Mouse (Mus musculus) 3T3-L1 (cell line): Measurements from ENCODE around the gene Itga4.

Experiments used
- DNase-seq: peaks from one replicate; pipeline ENCODE4 v3.0.0-alpha.2; 2015; ENCODE audit warnings: low read depth, low spot score

Gene Itga4

GRCm38 (mm10) chr2:79255192-79256000, at the start of gene Itga4:
Gene Itga4 (plus strand): TSS chr2:79255426.
- DNase-seq, result no peak

- no peak for DNase-seq
Observed at GRCm38 (mm10) chr2:79206191-79206755, 49.0 kb upstream of the Itga4 start.

- no peak for DNase-seq
Observed at GRCm38 (mm10) chr2:79214982-79215381, 40.2 kb upstream of the Itga4 start.

- no peak for DNase-seq
Observed at GRCm38 (mm10) chr2:79215479-79215878, 39.7 kb upstream of the Itga4 start.

GRCm38 (mm10) chr2:79224714-79225426, 30.4 kb upstream of the Itga4 start:
- no peak for DNase-seq

- no peak for DNase-seq
Observed at GRCm38 (mm10) chr2:79227805-79228241, 27.4 kb upstream of the Itga4 start.

- no peak for DNase-seq
Observed at GRCm38 (mm10) chr2:79231056-79231949, 23.9 kb upstream of the Itga4 start.

- no peak for DNase-seq
Observed at GRCm38 (mm10) chr2:79235767-79236487, 19.3 kb upstream of the Itga4 start.

- no peak for DNase-seq
Observed at GRCm38 (mm10) chr2:79237216-79237615, 18.0 kb upstream of the Itga4 start.

GRCm38 (mm10) chr2:79244276-79244675, 10.9 kb upstream of the Itga4 start:
- DNase-seq, result no peak

- no peak for DNase-seq
Observed at GRCm38 (mm10) chr2:79244743-79245142, 10.5 kb upstream of the Itga4 start.

GRCm38 (mm10) chr2:79248283-79248682, 6.9 kb upstream of the Itga4 start:
- no peak for DNase-seq

- DNase-seq, result no peak
Observed at GRCm38 (mm10) chr2:79250510-79250909, 4.7 kb upstream of the Itga4 start.

GRCm38 (mm10) chr2:79253754-79254197, 1.4 kb upstream of the Itga4 start:
- no peak for DNase-seq

- no peak for DNase-seq
Observed at GRCm38 (mm10) chr2:79254588-79255191, 536 bp upstream of the Itga4 start.

GRCm38 (mm10) chr2:79256001-79256339, 744 bp downstream of the Itga4 start:
- DNase-seq, result no peak

GRCm38 (mm10) chr2:79256376-79256775, 1.1 kb downstream of the Itga4 start:
- no peak for DNase-seq

- DNase-seq, result no peak
Observed at GRCm38 (mm10) chr2:79256880-79257279, 1.7 kb downstream of the Itga4 start.

- DNase-seq, result no peak
Observed at GRCm38 (mm10) chr2:79257411-79257810, 2.2 kb downstream of the Itga4 start.

GRCm38 (mm10) chr2:79259326-79259725, 4.1 kb downstream of the Itga4 start:
- DNase-seq, result no peak
